ENCODE assay signal across 17 mouse cellular contexts in the genomic region with DNA sequence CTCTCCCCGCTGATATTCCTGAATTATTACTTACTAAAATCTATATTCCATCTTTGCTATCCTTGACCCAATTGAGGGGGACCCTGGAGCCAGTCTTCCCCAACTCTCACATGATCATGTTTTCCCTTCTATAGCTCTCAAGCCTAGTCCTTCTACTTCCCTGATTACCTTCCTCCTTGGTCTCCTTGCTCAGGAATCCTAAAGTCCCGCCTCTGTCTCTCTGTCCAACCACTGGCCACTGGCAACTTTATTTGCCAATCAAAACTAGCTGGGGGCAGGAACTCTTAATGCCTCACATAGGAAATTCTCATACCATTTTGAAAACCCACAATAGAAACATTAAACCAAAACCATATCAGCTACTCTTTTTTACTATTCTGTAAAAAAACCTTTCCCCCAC. TPM values are rescaled to one million over a fixed set of nuclear protein-coding genes. Genes with fewer than 3 reads are reported as not detected.
"Had no signal": no experiment of that assay in that cellular context is flagged by ENCODE, and none has a peak within 500 bp of the region (broad histone marks: within the 10 kb centered on the region; RNA-seq: fewer than 3 reads in every experiment).

No protein-coding gene starts in this region.

- H3K4me3 ChIP-seq: neural tube, embryonic 13.5 days; neural tube, embryonic 15.5 days; stomach, embryonic 15.5 days had no signal

- H3K9ac ChIP-seq: neural tube, embryonic 13.5 days; neural tube, embryonic 15.5 days; stomach, embryonic 15.5 days had no signal

- H3K9me3 ChIP-seq: neural tube, embryonic 13.5 days; neural tube, embryonic 15.5 days; stomach, embryonic 15.5 days had no signal

- H3K27me3 ChIP-seq: neural tube, embryonic 13.5 days; neural tube, embryonic 15.5 days; stomach, embryonic 15.5 days had no signal

- H3K4me1 ChIP-seq: neural tube, embryonic 13.5 days; stomach, embryonic 15.5 days had no signal

- H3K4me2 ChIP-seq: neural tube, embryonic 13.5 days; neural tube, embryonic 15.5 days; stomach, embryonic 15.5 days had no signal

- DNase-seq: retina, postnatal 1 day; right cerebral cortex, adult 18-20 months; right cerebral cortex, postnatal 14 days; right cerebral cortex, postnatal 25 days; right cerebral cortex, postnatal 4 days; spleen, adult 18-20 months; thymus, adult 18-20 months; thymus, adult 2 months; thymus, postnatal 14 days; thymus, postnatal 25 days; thymus, postnatal 36 days; thymus, postnatal 4 days had no signal

- H3K27ac ChIP-seq: neural tube, embryonic 13.5 days; neural tube, embryonic 15.5 days; stomach, embryonic 15.5 days; stomach, postnatal 0 days had no signal

- H3K36me3 ChIP-seq: neural tube, embryonic 13.5 days; neural tube, embryonic 15.5 days; stomach, embryonic 15.5 days had no signal

RNA-seq across cellular contexts. Expression of a gene that starts 17.5 kb away (rescaled TPM):
- polyA plus RNA-seq: neural tube, embryonic 13.5 days; neural tube, embryonic 14.5 days had no signal
